Mouse (Mus musculus) Patski (cell line): ENCODE results near the gene Irs3. TPM values are rescaled to one million over a fixed set of nuclear protein-coding genes. Genes with fewer than 3 reads are reported as not detected.

Source experiments
- ATAC-seq: fragments of 100-300 bp; one replicate; pipeline ENCODE4 v1.8.0; 2021
- CTCF ChIA-PET: fragments of 350-600 bp; sonication (Branson Sonifier 250); formaldehyde crosslinking; loops from one replicate; lab custom pipeline; 2022; ENCODE audit warnings: inconsistent platforms; lab: Charles Lee
- POLR2A ChIA-PET: fragments of 350-600 bp; sonication (Branson Sonifier 250); formaldehyde crosslinking; loops from one replicate; lab custom pipeline; 2022; ENCODE audit warnings: antibody characterized with exemption, inconsistent platforms; lab: Charles Lee
- DNase-seq: peaks from one replicate; pipeline ENCODE4 v3.0.0-alpha.2; 2011; ENCODE audit warnings: low read depth, low spot score
- H3K27me3 ChIP-seq: fragments of 371-371 bp; one replicate; pipeline ENCODE4 v1.5.1; 2021
- CTCF ChIP-seq: fragments of 100-300 bp; IDR thresholded peaks from one replicate; pipeline ENCODE4 v1.5.1; 2021
- in situ Hi-C: fragments of 300-500 bp; cut with MboI; formaldehyde crosslinking; loops from 3 replicates; pipeline ENCODE4 v1.11.1; 2018; ENCODE audit warnings: low pct_unique_long_range_greater_than_20kb, mixed read lengths
- polyA plus RNA-seq: library from polyadenylated mRNA; unstranded; gene quantifications from one replicate; pipeline ENCODE4 v1.2.3, GENCODE M21; 2021

Gene Irs3
- polyA plus RNA-seq, 1 experiment from 2014 or later, result 0.09 TPM

DNA sequence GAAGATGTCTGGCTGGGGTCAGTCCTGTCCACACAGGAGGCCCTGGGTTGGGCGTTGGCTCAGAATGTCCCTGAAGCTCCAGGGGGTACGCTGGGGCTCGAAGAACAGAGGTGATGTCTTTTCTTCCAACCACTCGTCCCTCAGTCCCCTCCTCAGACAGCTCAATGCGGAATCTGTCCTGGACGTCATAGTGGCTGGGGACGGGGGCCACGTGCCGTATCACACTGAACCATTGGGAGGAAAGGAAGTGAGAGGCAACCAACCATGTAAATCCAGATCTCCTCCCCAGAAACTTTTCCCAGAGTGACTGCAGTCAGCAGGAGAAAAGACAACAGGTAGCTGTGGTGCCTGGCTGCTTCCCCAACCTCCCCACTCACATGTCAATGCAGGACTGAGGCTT lies 45.9 kb downstream of the Irs3 start:
- no peaks in the 10 kb centered on the region for H3K27me3 ChIP-seq
- in situ Hi-C loops, result no loop called here
- CTCF ChIA-PET, result interaction anchor here (0.7 to 1.8 kb wide), 5 partner anchors 50 to 98 kb away, joined by 3 to 5 read pairs (median 4); partner anchors contain the start of gene Pop7
- ATAC-seq (no peak), DNase-seq (no peak)
- POLR2A ChIA-PET, result interaction anchor here (0.5 to 2.3 kb wide), 6 partner anchors 10 to 497 kb away, joined by 3 to 8 read pairs (median 6); partner anchors contain the start of genes Epo and Pcolce
- no peak for TF ChIP-seq CTCF

DNA sequence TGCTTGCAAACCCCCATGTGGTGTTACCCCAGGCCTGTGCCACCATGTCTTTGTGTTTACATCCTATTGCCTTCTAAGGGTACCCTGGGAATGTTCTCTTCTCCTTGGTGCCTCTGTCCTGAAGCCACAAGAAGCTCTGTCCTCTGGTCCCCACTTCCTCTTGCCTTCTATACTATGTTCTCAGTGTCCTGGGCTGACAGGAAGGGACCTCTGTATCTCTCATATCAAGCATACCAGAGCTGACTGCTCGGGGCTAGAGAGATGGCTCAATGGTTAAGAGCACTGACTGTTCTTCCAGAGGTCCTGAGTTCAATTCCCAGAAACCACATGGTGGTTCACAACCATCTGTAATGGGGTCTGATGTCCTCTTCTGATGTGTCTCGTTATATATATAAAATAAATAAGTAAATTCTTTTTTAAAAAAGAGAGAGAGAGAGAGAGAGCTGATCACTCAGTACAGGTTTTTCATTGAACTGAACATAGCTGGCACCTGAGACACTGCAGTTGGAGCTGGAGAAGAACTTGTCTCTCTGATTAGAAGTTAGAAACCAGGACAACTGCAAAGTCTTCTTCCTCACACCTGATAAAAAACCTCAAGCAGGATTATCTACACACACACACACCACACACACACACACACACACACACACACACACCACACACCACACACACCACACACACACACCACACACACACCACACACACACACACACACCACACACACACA lies 47.3 kb downstream of the Irs3 start:
- DNase-seq (no peak), ATAC-seq (no peak)
- in situ Hi-C loops, result no loop called here
- no peak for TF ChIP-seq CTCF
- H3K27me3 ChIP-seq, result no peaks in the 10 kb centered on the region
- ChIA-PET POLR2A (interaction anchor here (1.0 kb wide), 1 partner anchor 67 kb away, joined by 5 read pairs; no protein-coding TSS in a partner anchor), CTCF (interaction anchor here (0.9 kb wide), 1 partner anchor 54 kb away, joined by 3 read pairs; no protein-coding TSS in a partner anchor)

DNA sequence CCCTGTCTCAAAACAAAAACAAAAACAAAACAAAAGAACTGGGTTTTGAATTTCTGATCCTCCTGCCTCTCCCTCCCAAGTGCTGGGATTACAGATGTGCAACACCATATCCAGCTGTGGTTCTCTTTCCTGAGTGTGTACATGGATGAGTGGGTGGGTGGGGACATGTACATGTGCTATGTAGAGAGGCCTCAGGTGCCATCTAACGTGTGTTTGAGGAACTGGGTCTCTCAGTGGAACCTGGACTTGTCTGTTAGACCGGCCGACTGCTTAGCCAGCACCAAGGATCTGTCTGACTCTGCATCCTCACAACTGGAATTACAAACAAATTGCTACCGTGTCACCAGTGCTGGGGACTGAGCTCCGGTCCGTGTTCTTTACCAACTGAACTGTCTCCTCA lies 47.9 kb downstream of the Irs3 start:
- no peak for ATAC-seq
- no peak for TF ChIP-seq CTCF
- no peak for DNase-seq
- no peaks in the 10 kb centered on the region for H3K27me3 ChIP-seq
- in situ Hi-C loops, result no loop called here
- CTCF ChIA-PET, result no interaction called here
- POLR2A ChIA-PET, result interaction anchor here (1.0 kb wide), 1 partner anchor 66 kb away, joined by 5 read pairs; no protein-coding TSS in a partner anchor

DNA sequence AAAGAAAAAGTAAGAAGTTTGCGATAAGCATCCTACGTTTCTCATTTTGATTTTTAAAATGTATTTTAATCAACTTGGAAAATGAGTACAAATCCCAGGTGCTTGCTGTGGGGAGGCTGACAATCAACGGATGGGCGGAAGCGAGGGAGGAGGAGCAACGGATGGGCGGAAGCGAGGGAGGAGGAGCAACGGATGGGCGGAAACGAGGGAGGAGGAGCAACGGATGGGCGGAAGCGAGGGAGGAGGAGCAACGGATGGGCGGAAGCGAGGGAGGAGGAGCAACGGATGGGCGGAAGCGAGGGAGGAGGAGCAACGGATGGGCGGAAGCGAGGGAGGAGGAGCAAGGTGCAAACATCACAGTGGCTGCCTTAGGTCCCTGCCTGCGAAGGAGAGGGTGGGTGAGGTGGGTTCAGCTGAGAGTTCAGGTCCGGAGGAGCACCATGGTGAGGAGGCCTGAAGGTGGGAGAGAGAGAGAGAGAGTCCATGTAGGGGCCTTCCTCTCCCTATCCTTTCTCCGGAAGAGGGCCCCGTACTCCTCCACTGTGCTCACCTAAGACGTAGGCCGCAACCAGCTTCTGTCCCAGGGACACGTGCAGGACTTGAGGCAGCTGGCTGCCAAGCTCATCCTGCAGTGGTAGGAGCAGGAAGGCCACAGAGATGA lies 48.8 kb downstream of the Irs3 start:
- in situ Hi-C loops, result no loop called here
- POLR2A ChIA-PET, result interaction anchor here (0.6 kb wide), 1 partner anchor 10 kb away, joined by 3 read pairs; no protein-coding TSS in a partner anchor
- no peak for DNase-seq
- ATAC-seq, result no peak
- CTCF ChIA-PET, result no interaction called here
- H3K27me3 ChIP-seq, result no peaks in the 10 kb centered on the region
- TF ChIP-seq CTCF, result no peak

DNA sequence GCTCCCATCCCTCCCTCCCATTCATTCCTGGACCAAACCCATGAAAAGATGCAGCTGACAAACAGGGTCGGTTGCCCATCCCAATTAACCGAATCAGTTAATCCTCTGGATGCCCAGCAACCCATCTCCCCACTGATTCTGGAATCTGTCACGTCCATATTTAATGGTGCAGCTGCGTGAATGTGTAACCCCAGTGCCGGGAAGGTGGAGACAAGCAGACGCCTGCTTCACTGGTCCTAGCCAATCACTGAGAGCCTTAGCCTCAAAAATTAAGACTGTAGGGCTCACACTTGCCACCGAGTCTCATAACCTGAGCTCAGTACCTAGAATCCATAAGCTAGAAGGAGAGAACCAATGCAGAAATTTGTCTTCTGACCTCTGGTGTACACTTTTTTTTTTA lies 49.6 kb downstream of the Irs3 start:
- ChIA-PET POLR2A (interaction anchor here (1.1 kb wide), 1 partner anchor 13 kb away, joined by 3 read pairs; no protein-coding TSS in a partner anchor), CTCF (no interaction called here)
- DNase-seq (no peak), ATAC-seq (no peak)
- no peak for TF ChIP-seq CTCF
- in situ Hi-C loops, result no loop called here
- no peaks in the 10 kb centered on the region for H3K27me3 ChIP-seq

Other genes starting within 250 kb of the Irs3 start
- 7.9 TPM for gene Zan, start 168.7 kb downstream of the Irs3 start, polyA plus RNA-seq
- 43.2 TPM for gene Pop7, start 143.2 kb downstream of the Irs3 start, polyA plus RNA-seq
- 55.9 TPM for gene Gigyf1, start 127.2 kb downstream of the Irs3 start, polyA plus RNA-seq
- gene Epo, start 112.5 kb downstream of the Irs3 start, polyA plus RNA-seq, result not detected
- 963 TPM for gene Gnb2, start 112.2 kb downstream of the Irs3 start, polyA plus RNA-seq
- gene Actl6b, start 92.2 kb downstream of the Irs3 start, polyA plus RNA-seq, result not detected
- not detected for gene Tfr2, start 75.9 kb downstream of the Irs3 start, polyA plus RNA-seq
- gene Mospd3, start 44.7 kb downstream of the Irs3 start, polyA plus RNA-seq, result 65.4 TPM
- 990 TPM for gene Pcolce, start 31.9 kb downstream of the Irs3 start, polyA plus RNA-seq
- 2.5 TPM for gene Fbxo24, start 16.7 kb downstream of the Irs3 start, polyA plus RNA-seq
- 31.0 TPM for gene Lrch4, start 16.6 kb downstream of the Irs3 start, polyA plus RNA-seq
- 17.5 TPM for gene Gm20605, start 16.5 kb downstream of the Irs3 start, polyA plus RNA-seq
- 5.2 TPM for gene Sap25, start 4.4 kb downstream of the Irs3 start, polyA plus RNA-seq
- 33.1 TPM for gene Agfg2, start 39.0 kb upstream of the Irs3 start, polyA plus RNA-seq
- gene Nyap1, start 95.9 kb upstream of the Irs3 start, polyA plus RNA-seq, result 13.4 TPM
- gene Tsc22d4, start 100.0 kb upstream of the Irs3 start, polyA plus RNA-seq, result 154 TPM
- 36.7 TPM for gene Ppp1r35, start 133.1 kb upstream of the Irs3 start, polyA plus RNA-seq
- gene Mepce, start 141.9 kb upstream of the Irs3 start, polyA plus RNA-seq, result 64.6 TPM
- gene Zcwpw1, start 142.1 kb upstream of the Irs3 start, polyA plus RNA-seq, result 22.2 TPM
- gene Pilra, start 190.6 kb upstream of the Irs3 start, polyA plus RNA-seq, result 0.05 TPM
- not detected for gene Pilrb1, start 212.4 kb upstream of the Irs3 start, polyA plus RNA-seq
- gene Pilrb2, start 226.1 kb upstream of the Irs3 start, polyA plus RNA-seq, result not detected